Mouse (Mus musculus): ENCODE data around the gene Lgals3bp. TPM values are rescaled to one million over a fixed set of nuclear protein-coding genes. Genes with fewer than 3 reads are reported as not detected.

Lgals3bp gene
- polyA plus RNA-seq, 1 experiment from 2014 or later: 2.3 TPM

DNA sequence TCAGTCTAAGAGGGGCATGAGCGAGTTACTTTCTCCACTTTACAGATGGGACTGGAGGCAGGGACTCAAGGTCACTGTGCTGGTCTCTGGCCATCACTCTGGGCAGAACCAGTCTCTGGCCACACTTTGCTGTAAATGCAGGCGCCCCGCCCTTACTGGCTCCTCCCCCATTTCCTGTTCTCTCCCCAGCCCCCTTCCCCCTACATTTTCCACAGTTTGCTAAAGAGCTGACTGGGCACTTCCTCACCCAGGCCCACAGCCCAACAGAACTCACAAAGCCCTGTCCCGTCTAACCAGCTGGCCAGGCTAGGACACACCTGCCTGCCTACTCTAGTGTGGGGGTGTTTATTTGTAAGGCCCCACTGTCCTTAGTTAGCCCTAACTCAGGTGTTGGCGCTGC lies 53.0 kb downstream of the Lgals3bp start:
- no peaks in the 10 kb centered on the region for H3K36me3 ChIP-seq
- H3K4me3 ChIP-seq: no peak overlapping the region
- H3K27me3 ChIP-seq: no peaks in the 10 kb centered on the region
- H3K4me1 ChIP-seq: peaks cover 31% of the 10 kb centered on the region
- no peak overlapping the region for H3K9ac ChIP-seq
- H3K4me2 ChIP-seq (replicated peaks): no peak overlapping the region
- WGBS: 75% methylated on average over 5 of the region's 5 CpGs
- no peaks in the 10 kb centered on the region for H3K9me3 ChIP-seq (replicated peaks)
- ATAC-seq (ENCODE audit: low FRiP score): no peak
- no peak overlapping the region for H3K27ac ChIP-seq

DNA sequence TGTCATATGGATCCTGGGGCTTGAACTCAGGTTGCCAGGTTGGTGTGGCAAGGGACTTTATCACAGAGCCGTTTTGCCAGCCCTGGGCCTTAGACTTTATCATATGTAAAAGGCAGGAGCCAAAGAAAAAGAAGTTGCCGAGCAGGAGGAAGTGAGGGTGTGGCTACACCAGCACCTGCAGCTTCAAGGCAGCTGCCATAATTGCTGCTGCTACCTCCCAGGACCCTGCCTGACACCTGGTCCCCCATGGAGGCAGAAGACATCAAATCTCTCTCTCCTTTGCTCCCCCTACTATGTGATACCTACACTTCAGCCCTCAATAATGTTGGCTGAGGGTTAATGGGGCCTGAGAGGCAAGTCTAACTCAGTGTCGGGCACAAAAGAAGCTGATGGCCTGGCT lies 53.5 kb downstream of the Lgals3bp start:
- H3K27me3 ChIP-seq: no peaks in the 10 kb centered on the region
- no peak overlapping the region for H3K27ac ChIP-seq
- no peak for ATAC-seq (ENCODE audit: low FRiP score)
- no peaks in the 10 kb centered on the region for H3K9me3 ChIP-seq (replicated peaks)
- no peak overlapping the region for H3K9ac ChIP-seq
- no peak overlapping the region for H3K4me3 ChIP-seq
- H3K36me3 ChIP-seq: no peaks in the 10 kb centered on the region
- 80% methylated on average over 3 of the region's 3 CpGs for WGBS
- no peak overlapping the region for H3K4me2 ChIP-seq (replicated peaks)
- H3K4me1 ChIP-seq: peaks cover 31% of the 10 kb centered on the region

DNA sequence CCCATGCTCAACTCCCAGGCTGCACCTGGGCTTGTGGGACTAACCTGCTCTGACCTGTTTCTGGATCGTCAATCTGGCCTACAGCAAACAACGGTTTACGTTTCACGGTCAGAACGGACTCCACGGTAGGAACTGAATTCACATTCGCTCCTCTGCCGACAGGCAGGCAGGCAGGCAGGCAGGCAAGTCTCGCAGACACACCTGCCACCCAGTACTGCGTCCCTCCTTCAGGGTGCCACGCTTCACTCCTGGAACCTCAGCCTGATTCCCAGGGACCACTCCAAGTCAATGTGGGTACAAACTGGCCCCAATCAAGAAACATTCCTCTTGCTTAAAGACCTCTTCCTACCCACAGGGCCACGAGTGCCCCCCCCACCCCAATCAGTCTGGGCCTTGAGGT lies 54.0 kb downstream of the Lgals3bp start:
- H3K4me1 ChIP-seq: peaks cover 29% of the 10 kb centered on the region
- no peak for ATAC-seq (ENCODE audit: low FRiP score)

DNA sequence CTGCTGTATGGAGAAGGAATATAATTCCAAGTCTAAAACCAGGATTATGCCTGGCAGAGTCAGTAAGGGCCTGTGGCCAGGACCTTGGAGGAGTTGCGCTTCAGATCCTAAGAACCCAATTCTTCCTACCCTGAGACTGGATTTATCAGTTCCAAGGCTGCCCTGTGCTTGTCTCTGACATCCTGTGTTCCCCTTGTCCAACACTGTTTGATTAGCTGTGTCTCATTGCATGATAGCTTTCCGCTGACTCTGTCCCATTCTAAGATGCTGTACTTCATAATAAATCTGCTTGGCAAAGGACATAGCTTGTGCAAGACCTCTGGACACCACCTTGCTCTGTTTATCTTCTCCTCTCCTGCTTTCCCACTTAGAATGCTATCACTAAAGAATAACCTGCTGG lies 54.5 kb downstream of the Lgals3bp start:
- H3K27ac ChIP-seq: no peak overlapping the region
- ATAC-seq (ENCODE audit: low FRiP score): no peak
- H3K36me3 ChIP-seq: no peaks in the 10 kb centered on the region
- no peak overlapping the region for H3K4me3 ChIP-seq
- no peaks in the 10 kb centered on the region for H3K9me3 ChIP-seq (replicated peaks)
- H3K27me3 ChIP-seq: no peaks in the 10 kb centered on the region
- 91% methylated on average over 2 of the region's 2 CpGs for WGBS
- no peak overlapping the region for H3K9ac ChIP-seq
- no peak overlapping the region for H3K4me2 ChIP-seq (replicated peaks)
- H3K4me1 ChIP-seq: peaks cover 35% of the 10 kb centered on the region

More for the DNA sequence above, 54.0 kb downstream of the Lgals3bp start:
- no peaks in the 10 kb centered on the region for H3K27me3 ChIP-seq
- no peak overlapping the region for H3K9ac ChIP-seq
- WGBS: 90% methylated on average over 12 of the region's 12 CpGs
- no peaks in the 10 kb centered on the region for H3K9me3 ChIP-seq (replicated peaks)
- H3K4me3 ChIP-seq: no peak overlapping the region
- no peak overlapping the region for H3K4me2 ChIP-seq (replicated peaks)
- H3K27ac ChIP-seq: no peak overlapping the region
- H3K36me3 ChIP-seq: no peaks in the 10 kb centered on the region

GRCm38 (mm10) chr11:118346395-118347096 lies 55.3 kb downstream of the Lgals3bp start:
- WGBS: 92% methylated on average over 8 of the region's 8 CpGs
- ATAC-seq (ENCODE audit: low FRiP score): no peak
- Histone ChIP-seq H3K4me3 (no peak overlapping the region), H3K36me3 (no peaks in the 10 kb centered on the region), H3K9me3 (replicated peaks) (no peaks in the 10 kb centered on the region), H3K4me2 (replicated peaks) (no peak overlapping the region), H3K27me3 (no peaks in the 10 kb centered on the region), H3K9ac (no peak overlapping the region), H3K4me1 (peaks cover 43% of the 10 kb centered on the region), H3K27ac (no peak overlapping the region)

DNA sequence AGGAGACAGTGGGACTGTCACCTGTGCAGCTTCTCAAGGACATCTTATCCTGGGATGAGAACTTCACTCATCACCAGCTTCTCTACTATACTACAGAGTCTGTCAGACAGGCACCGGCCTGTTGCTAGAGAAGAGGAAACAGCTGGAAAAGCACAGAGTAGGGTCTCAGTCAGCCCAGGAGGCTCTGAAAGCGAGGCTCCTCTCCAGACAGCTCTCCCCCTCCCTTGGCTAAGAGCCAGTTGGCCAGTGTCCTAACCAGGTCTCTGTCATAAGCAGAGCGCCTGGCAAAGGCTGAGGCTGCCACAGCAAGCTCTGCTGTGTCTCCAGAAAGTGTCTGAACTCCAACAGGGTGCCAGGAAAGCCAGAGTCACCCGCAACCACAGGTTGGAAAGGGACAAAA lies 56.2 kb downstream of the Lgals3bp start:
- H3K27ac ChIP-seq: no peak overlapping the region
- no peak overlapping the region for H3K4me2 ChIP-seq (replicated peaks)
- H3K27me3 ChIP-seq: no peaks in the 10 kb centered on the region
- ATAC-seq (ENCODE audit: low FRiP score): no peak
- H3K36me3 ChIP-seq: no peaks in the 10 kb centered on the region
- no peak overlapping the region for H3K4me3 ChIP-seq
- WGBS: 66% methylated on average over 4 of the region's 4 CpGs
- H3K9ac ChIP-seq: no peak overlapping the region
- H3K4me1 ChIP-seq: peaks cover 44% of the 10 kb centered on the region
- H3K9me3 ChIP-seq (replicated peaks): no peaks in the 10 kb centered on the region

DNA sequence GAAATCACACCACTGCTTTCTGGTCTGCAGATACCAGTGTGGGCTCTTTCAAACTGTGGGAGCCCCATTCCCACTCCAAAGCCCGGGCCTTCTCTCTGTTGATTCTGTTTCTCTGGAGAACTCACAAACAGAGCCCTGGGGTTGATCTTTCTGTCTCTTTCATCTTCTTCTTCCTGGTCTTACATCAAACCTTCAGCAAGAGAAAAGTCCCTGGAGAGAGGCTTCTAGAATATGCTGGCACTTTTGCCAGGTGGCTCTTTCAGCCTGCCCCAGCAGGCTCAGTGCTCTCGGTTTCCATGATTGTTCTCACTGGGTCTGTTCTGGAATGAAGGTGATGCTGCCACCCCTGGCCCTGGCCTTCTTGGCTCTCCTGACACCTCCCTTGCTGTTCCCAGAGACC lies 58.3 kb downstream of the Lgals3bp start:
- Histone ChIP-seq H3K27me3 (no peaks in the 10 kb centered on the region), H3K4me3 (no peak overlapping the region)

More for the DNA sequence above, 58.3 kb downstream of the Lgals3bp start:
- Histone ChIP-seq H3K27ac (no peak overlapping the region), H3K4me1 (peaks cover 33% of the 10 kb centered on the region), H3K9ac (no peak overlapping the region), H3K36me3 (no peaks in the 10 kb centered on the region), H3K4me2 (replicated peaks) (no peak overlapping the region), H3K9me3 (replicated peaks) (no peaks in the 10 kb centered on the region)
- 75% methylated on average over 2 of the region's 2 CpGs for WGBS
- no peak for ATAC-seq (ENCODE audit: low FRiP score)

Other genes starting within 250 kb of the Lgals3bp start
- gene Cyth1, start 153.5 kb downstream of the Lgals3bp start, polyA plus RNA-seq (2016; fragmentation: Nextera tagmentation; extraction: Ambion mirVana): 29.0 and 33.5 TPM in 2 replicates
- gene Usp36, start 111.8 kb downstream of the Lgals3bp start, polyA plus RNA-seq (2016; fragmentation: Nextera tagmentation; extraction: Ambion mirVana): 17.1 and 19.9 TPM in 2 replicates
- gene Cep295nl, start 59.6 kb downstream of the Lgals3bp start, polyA plus RNA-seq (2016; fragmentation: Nextera tagmentation; extraction: Ambion mirVana): 0.43 and 0.48 TPM in 2 replicates
- 66.2 and 68.3 TPM in 2 replicates for gene Timp2, start 46.4 kb downstream of the Lgals3bp start, polyA plus RNA-seq (2016; fragmentation: Nextera tagmentation; extraction: Ambion mirVana)
- 28.4 and 31.3 TPM in 2 replicates for gene Cant1, start 17.0 kb upstream of the Lgals3bp start, polyA plus RNA-seq (2016; fragmentation: Nextera tagmentation; extraction: Ambion mirVana)
- gene C1qtnf1, start 26.1 kb upstream of the Lgals3bp start, polyA plus RNA-seq (2016; fragmentation: Nextera tagmentation; extraction: Ambion mirVana): 3.0 and 4.4 TPM in 2 replicates
- gene Engase, start 74.7 kb upstream of the Lgals3bp start, polyA plus RNA-seq (2016; fragmentation: Nextera tagmentation; extraction: Ambion mirVana): 7.1 and 7.2 TPM in 2 replicates